Mouse (Mus musculus): ENCODE measurements around the gene Atp8b5. TPM values are rescaled to one million over a fixed set of nuclear protein-coding genes. Genes with fewer than 3 reads are reported as not detected.

The Atp8b5 gene
- polyA plus RNA-seq, 1 experiment from 2014 or later = 0.59 TPM

DNA sequence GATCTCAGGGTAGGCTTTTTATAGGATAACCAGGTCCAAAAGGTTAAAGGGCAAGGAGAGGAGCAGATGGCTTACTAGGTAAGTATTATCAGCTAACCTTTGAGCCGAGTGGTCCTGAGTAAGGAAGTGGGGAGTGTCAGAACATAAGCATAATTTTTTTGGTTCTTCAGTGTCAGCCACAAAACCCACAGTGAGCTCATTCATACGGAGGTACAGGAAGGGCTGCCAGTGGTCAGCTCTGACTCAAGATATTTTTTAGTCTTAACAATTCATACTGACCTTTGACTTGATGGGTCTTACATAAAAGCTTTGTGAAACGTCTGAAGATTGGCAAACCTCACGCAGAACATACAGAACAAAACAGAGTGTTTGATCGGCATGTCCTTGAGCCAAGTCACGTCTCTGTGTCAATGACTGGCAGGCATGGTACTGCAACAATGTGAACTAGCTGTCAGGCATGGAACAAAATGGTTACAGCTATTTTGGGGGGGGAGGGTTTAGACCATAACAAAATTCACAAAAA, 83.1 kb downstream of the Atp8b5 start:
- CTCF ChIA-PET = no interaction called here
- no peak for ATAC-seq
- POLR2A ChIA-PET = no interaction called here
- no peaks in the 10 kb centered on the region for H3K27me3 ChIP-seq
- no peak for DNase-seq (ENCODE audit: low read depth, low spot score)
- in situ Hi-C loops (cut with MboI; ENCODE audit: low pct_unique_long_range_greater_than_20kb) = no loop called here
- TF ChIP-seq CTCF (IDR thresholded peaks at IDR 0.05) = no peak

DNA sequence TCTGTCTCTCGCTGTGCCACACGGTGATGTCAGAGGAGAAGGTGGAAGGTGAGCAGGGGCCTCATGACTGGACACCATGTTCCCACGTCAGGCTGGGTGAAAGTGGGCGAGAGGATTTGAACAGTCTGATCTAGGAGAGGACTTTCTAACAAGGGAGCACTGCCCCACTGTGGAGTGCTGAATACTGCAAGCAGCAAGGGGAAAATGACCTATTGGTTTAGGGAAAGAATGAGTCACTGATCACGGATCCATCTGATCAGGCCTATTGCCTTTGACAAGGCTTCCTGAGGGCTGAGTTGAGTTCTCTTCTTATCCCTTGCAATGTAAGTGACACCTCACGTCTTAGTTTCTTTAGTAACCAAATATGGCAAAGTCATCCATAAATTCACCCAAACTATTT, 86.7 kb downstream of the Atp8b5 start:
- in situ Hi-C loops (cut with MboI; ENCODE audit: low pct_unique_long_range_greater_than_20kb) = no loop called here
- DNase-seq (ENCODE audit: low read depth, low spot score) (no peak), ATAC-seq (no peak)
- no peak for TF ChIP-seq CTCF (IDR thresholded peaks at IDR 0.05)
- CTCF ChIA-PET = no interaction called here
- POLR2A ChIA-PET = no interaction called here
- H3K27me3 ChIP-seq = no peaks in the 10 kb centered on the region

- CTCF ChIA-PET = no interaction called here
- no peak for ATAC-seq
- in situ Hi-C loops (cut with MboI; ENCODE audit: low pct_unique_long_range_greater_than_20kb) = no loop called here
- no peak for DNase-seq (ENCODE audit: low read depth, low spot score)
- POLR2A ChIA-PET = no interaction called here
- TF ChIP-seq CTCF (IDR thresholded peaks at IDR 0.05) = no peak
- H3K27me3 ChIP-seq = no peaks in the 10 kb centered on the region
These were observed 98.1 kb downstream of the Atp8b5 start for GRCm38 (mm10) chr4:43364914-43365560.

- CTCF ChIA-PET = no interaction called here
- DNase-seq (ENCODE audit: low read depth, low spot score) (no peak), ATAC-seq (no peak)
- no peaks in the 10 kb centered on the region for H3K27me3 ChIP-seq
- no peak for TF ChIP-seq CTCF (IDR thresholded peaks at IDR 0.05)
- in situ Hi-C loops (cut with MboI; ENCODE audit: low pct_unique_long_range_greater_than_20kb) = no loop called here
- POLR2A ChIA-PET = no interaction called here
These were observed 100.3 kb downstream of the Atp8b5 start for GRCm38 (mm10) chr4:43367295-43367694.

DNA sequence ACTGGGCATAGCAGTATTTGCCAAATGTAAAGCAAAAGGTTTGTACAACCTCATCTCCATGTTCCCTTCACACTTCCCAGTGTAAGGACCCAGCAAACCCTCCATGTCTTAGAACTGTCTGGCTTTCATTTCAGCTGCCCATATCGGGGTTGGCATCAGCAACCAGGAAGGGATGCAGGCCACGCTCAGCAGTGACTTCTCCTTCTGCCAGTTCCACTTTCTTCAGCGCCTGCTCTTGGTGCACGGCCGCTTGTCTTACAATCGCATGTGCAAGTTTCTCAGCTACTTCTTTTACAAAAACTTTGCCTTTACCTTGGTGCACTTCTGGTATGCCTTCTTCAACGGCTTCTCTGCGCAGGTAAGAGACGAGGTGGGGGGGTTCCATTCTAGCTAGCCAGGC, 100.8 kb downstream of the Atp8b5 start:
- in situ Hi-C loops (cut with MboI; ENCODE audit: low pct_unique_long_range_greater_than_20kb) = no loop called here
- DNase-seq (ENCODE audit: low read depth, low spot score) (no peak), ATAC-seq (no peak)
- no peak for TF ChIP-seq CTCF (IDR thresholded peaks at IDR 0.05)
- CTCF ChIA-PET = no interaction called here
- no peaks in the 10 kb centered on the region for H3K27me3 ChIP-seq
- POLR2A ChIA-PET = no interaction called here

DNA sequence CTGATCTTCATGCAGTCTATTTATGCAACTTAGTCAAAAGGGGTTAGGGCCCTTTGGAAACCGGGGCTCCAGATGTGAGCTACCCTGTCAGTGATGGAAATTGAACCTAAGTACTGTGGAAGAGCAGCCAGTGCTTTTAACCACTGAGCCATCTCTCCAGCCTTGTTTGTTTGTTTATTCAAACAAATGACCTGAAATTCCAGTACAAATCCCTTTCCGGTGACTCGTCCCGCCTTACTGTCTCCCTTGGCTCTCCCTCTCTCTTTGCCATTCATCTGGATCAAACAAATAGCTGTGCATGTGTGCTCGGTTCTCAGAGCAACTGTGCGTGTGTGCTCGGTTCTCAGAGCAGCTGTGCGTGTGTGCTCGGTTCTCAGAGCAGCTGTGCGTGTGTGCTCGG, 104.4 kb downstream of the Atp8b5 start:
- ChIA-PET POLR2A (no interaction called here), CTCF (interaction anchor here (1.1 kb wide), 1 partner anchor 8 kb away, joined by 3 read pairs; no protein-coding TSS in a partner anchor)
- H3K27me3 ChIP-seq = no peaks in the 10 kb centered on the region
- DNase-seq (ENCODE audit: low read depth, low spot score) (no peak), ATAC-seq (no peak)
- in situ Hi-C loops (cut with MboI; ENCODE audit: low pct_unique_long_range_greater_than_20kb) = no loop called here
- TF ChIP-seq CTCF (IDR thresholded peaks at IDR 0.05) = no peak

DNA sequence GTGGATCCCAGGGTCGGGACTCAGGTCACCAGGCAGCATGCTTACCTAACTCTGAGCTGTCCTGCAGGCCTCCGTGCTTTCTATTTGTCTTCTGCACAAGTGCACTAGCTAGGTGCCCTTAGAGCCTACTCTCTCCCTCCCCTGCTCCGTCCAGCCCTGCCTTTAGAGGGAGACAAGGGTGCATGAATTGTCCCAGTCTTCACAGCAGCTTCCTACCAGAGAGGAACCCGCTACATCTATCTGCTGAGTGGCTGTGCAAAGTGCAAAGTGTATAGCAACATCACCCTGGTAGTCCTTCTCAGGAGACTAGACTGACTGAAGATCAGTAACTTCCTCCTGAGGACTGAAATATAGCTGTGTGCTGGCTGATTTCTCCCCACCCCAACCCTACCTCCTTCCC, 105.2 kb downstream of the Atp8b5 start:
- ATAC-seq = no peak
- DNase-seq (ENCODE audit: low read depth, low spot score) = no peak
- in situ Hi-C loops (cut with MboI; ENCODE audit: low pct_unique_long_range_greater_than_20kb) = no loop called here
- CTCF ChIA-PET = interaction anchor here (0.8 to 1.1 kb wide), 2 partner anchors 9 to 11 kb away, joined by 3 read pairs; no protein-coding TSS in a partner anchor
- H3K27me3 ChIP-seq = no peaks in the 10 kb centered on the region
- TF ChIP-seq CTCF (IDR thresholded peaks at IDR 0.05) = no peak
- POLR2A ChIA-PET = no interaction called here

GRCm38 (mm10) chr4:43374266-43374665, 107.3 kb downstream of the Atp8b5 start:
- in situ Hi-C loops (cut with MboI; ENCODE audit: low pct_unique_long_range_greater_than_20kb) = no loop called here
- CTCF ChIA-PET = no interaction called here
- ATAC-seq = no peak

DNA sequence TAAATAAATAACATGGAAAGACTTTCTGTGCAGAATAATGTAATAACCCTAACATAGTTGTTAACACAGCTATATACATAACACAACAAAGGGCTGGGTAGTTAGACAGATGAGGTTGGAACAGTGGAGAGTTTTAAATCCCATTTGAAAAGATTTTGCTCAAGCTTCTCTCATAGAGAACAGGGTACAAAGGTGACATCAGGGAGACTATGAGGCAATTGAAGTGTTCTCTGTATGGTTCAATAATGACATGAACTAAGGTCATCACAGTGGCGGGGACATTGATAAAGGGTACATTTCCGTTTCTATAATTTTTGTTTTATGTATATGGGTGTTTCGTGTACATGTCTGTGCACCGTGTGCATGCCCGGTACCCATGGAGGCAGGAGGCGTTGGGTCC, 112.6 kb downstream of the Atp8b5 start:
- ChIA-PET POLR2A (no interaction called here), CTCF (no interaction called here)
- no peaks in the 10 kb centered on the region for H3K27me3 ChIP-seq
- in situ Hi-C loops (cut with MboI; ENCODE audit: low pct_unique_long_range_greater_than_20kb) = no loop called here
- no peak for DNase-seq (ENCODE audit: low read depth, low spot score)
- no peak for ATAC-seq
- no peak for TF ChIP-seq CTCF (IDR thresholded peaks at IDR 0.05)

More at GRCm38 (mm10) chr4:43374266-43374665, 107.3 kb downstream of the Atp8b5 start:
- no peak for TF ChIP-seq CTCF (IDR thresholded peaks at IDR 0.05)
- H3K27me3 ChIP-seq = no peaks in the 10 kb centered on the region
- POLR2A ChIA-PET = interaction anchor here (0.6 kb wide), 1 partner anchor 104 kb away, joined by 4 read pairs; no protein-coding TSS in a partner anchor
- DNase-seq (ENCODE audit: low read depth, low spot score) = no peak

DNA sequence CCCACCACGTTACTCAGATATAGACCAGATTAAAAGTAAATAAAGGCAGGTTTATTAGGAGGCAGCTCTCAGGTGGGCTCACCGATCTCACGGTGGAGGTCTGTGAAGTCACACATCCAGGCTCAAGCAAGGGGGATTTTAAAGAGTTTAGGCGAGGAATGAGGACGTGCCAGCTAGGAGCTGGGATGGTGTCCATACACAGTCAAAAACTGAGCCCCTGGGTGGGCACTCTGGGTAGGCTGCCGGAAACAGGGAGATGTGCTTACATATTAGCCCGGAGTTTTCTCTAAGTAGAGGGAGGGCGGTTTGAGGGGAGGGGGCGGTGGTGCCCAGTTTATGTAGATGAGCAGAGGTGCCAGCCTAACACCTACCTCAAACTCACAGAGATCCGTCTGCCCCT, 114.0 kb downstream of the Atp8b5 start:
- TF ChIP-seq CTCF (IDR thresholded peaks at IDR 0.05) = no peak
- in situ Hi-C loops (cut with MboI; ENCODE audit: low pct_unique_long_range_greater_than_20kb) = loop anchor here (5.0 kb wide), 1 partner anchor 36 kb away; no protein-coding TSS in a partner anchor
- H3K27me3 ChIP-seq = no peaks in the 10 kb centered on the region
- POLR2A ChIA-PET = no interaction called here
- CTCF ChIA-PET = interaction anchor here (1.3 kb wide), 1 partner anchor 9 kb away, joined by 3 read pairs; no protein-coding TSS in a partner anchor
- no peak for DNase-seq (ENCODE audit: low read depth, low spot score)
- ATAC-seq = no peak

- ChIA-PET POLR2A (no interaction called here), CTCF (interaction anchor here (1.3 kb wide), 1 partner anchor 8 kb away, joined by 3 read pairs; no protein-coding TSS in a partner anchor)
- DNase-seq (ENCODE audit: low read depth, low spot score) = no peak
- ATAC-seq = peak; percentile 82
- no peaks in the 10 kb centered on the region for H3K27me3 ChIP-seq
- TF ChIP-seq CTCF (IDR thresholded peaks at IDR 0.05) = peak; percentile 94
- in situ Hi-C loops (cut with MboI; ENCODE audit: low pct_unique_long_range_greater_than_20kb) = loop anchor here (5.0 kb wide), 1 partner anchor 36 kb away; no protein-coding TSS in a partner anchor
These were observed 114.6 kb downstream of the Atp8b5 start, which contains the start of gene Rusc2 for GRCm38 (mm10) chr4:43381408-43382154. Gene Rusc2, plus strand, starts transcription at chr4:43381979.
